Mouse (Mus musculus) urinary bladder, postnatal 14 days (tissue): ENCODE measurements around the gene Mef2d.

Experiments
- DNase-seq: peaks from one replicate; pipeline ENCODE4 v3.0.0; 2021; ENCODE audit warnings: low spot score

Mef2d gene

DNA sequence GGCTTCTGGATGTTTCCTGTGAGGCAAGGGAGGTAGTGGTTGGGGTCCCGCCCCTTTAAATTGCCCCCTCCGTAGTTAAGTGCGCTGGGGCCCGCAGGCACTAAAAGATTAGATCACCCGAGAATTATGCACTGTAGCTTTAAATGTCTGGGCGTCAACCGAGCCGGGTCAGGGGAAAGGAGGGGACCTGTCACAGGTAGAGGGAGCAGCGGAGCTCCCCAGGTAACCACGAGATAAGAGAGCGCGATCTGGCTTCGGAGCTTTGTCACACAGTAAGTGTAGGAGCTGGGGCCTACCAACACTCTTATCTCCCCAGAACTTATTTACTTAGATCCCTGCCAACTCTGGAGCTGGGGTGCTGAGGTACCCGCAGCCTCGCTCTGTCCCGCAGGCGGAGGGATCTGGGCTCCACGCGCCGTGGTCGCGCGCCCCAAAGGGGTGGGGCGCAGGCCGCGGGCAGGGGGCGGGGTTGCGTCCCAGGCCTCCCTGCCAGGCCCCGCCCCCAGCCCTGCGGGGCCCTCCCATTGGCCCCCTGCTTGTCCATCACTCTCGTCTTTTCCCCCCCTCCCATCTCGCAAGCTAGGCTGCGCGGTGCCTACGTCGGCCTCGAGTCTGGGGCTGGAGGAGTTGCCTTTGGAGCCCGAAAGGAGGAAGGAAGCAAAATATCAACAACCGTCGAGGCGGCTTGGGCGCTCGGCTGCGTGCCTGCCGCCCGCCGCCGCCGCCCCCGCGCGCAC, at the start of gene Mef2d:
Mef2d (plus strand) TSS at position 586 of the 737 bp plus-strand sequence.
- DNase-seq = peak; percentile 95

DNA sequence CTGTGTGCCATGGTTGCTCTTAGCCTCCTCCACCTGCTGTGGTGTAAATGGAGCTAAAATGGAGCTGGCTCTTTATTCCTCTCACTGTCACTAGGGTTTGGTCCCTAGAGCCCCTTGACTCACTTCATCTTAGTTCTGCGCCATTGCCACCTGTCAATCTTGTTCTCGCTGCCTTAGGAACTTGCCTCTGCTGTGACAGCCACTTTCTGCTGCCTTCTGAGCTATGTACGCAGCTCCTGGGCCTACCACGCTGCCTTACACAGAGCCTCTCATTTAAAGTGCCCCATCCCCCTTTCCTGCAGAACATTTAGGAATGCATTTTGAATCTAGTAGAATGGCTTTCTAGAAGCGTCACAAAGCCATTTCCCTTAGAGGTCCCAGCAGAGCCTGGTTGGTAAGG, 48.0 kb upstream of the Mef2d start:
- no peak for DNase-seq

DNA sequence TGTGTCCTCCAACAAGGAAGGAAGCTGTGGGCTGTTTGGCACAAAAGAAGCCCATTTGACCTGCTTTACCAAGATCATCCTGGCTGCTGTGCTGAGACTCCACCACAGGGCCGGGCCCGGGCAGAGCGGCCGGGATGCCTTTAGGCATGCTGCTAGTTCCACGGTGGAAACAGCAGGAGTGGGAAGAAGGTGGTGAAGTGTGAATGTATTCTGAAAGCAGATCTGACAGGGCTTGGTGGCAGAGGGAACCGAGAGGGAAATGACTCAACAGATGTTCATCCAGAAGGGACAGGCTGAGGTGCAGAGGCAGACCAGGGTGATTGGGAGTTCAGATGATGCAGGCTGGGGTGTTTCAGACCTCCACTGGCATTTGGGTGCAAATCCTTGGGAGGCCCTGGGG, 44.5 kb upstream of the Mef2d start:
- no peak for DNase-seq

DNA sequence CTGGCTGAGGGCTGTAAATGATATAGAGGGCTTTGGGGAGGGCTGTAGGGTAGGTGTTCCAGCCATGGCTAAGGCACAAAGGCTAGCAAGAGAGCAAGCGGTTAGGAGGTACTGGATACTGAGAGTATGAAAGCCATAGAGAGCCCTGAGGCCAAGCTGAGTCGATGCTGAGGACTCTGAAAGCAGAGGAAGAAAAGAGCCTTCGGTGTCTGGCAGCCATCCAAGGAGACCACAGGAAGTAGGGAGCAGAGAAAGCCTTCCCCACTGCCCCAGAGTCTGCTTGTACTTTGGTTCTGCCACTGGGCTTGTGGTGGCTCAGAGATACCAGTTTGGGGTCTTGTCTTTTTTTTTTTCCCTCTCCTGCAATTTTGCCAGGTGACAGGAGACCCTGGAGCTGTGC, 41.9 kb upstream of the Mef2d start:
- no peak for DNase-seq

DNA sequence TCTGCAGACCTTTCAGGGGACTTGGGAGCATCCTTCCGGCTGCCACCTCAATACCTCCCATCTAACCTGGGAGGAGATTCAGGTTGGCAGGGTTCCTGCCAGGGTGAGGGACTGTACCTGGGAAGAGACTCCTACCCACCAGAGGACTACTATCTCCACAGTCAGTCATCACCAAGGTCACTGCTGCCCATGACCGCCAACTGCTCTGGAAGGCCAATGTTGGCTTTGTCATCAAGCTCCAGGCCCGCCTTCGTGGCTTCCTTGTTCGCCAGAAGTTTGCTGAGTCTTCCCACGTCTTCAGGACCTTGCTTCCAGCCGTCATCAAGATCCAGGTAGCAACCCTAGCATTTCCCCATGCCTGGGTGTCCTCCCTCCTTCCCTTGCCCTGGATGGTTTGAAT, 40.4 kb upstream of the Mef2d start:
- DNase-seq = no peak

DNA sequence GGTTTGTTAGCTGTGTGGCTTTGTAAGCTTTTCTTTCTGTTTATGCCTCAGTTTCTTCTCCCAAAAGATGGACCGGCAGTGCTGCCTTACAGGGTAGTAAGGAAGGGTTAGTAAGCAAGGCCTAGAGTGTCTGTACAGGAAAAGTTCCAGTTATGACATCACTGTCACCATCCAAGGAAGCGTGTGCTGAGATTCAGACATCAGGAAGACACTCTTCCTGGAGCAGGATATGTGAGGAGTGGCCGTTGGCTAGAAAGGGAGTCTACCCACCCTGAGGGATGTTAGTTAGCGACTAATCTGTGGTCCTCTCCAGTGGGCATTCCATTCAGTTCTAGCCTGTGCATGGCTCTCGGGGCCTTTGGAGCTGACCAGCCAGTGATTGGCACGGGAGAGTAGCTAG, 40.0 kb upstream of the Mef2d start:
- no peak for DNase-seq

DNA sequence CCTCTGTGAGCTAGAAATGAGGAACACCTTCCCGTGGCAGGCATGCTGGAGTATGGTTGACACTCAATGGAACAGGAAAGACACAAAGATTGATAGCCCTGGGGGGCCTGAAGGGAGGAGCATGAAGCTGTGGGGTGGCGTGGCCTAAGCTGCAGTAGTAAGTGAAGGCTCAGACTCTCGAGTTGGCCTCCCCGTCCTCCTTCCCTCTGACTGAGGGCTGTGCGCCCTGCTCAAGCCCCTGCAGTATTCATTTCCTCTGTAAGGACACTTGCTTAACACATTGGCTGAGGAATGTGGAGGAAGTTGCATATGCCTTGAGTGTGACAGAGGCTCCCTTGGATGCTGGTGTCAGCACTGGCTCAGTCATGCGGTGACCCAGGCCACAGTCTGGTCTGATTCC, 39.6 kb upstream of the Mef2d start:
- DNase-seq = no peak

- no peak for DNase-seq
Measured at GRCm38 (mm10) chr3:88106126-88106525, 36.0 kb upstream of the Mef2d start.

DNA sequence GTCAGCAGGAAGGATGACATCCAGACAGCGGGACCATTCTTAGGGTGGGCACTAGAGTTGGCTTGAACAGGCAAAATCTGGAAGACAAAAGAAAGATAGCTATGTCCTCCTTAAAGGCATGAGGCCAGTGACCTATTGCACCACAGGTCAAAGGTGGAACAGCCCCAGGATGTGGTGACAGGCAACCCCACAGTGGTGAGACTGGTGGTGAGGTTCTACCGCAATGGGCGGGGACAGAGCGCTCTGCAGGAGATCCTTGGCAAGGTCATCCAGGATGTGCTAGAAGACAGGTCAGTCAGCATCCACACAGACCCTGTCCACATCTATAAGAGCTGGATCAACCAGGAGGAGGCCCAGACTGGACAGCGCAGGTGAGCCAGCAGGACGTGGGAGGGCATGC, 33.0 kb upstream of the Mef2d start:
- no peak for DNase-seq

DNA sequence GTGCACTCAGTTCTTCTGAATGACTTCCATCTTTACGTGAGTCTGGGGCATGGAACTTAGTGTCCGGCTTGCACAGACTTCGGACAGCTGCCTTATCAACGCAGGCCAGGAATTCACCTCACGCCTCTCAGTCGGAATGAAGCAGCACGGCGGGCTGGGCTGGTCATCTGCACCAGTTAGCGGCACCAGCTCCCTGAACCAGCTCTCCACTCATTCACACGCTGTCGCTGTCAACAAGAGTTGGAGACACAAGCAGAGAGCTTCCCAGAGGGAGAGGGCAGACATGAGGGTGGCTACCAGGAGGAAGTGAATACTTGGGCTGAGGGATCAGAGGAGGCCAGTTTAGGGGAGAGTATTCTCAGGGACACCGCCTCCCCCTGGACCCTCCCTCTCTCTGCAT, 27.8 kb upstream of the Mef2d start:
- DNase-seq = no peak

- no peak for DNase-seq
Measured at GRCm38 (mm10) chr3:88120117-88120651, 22.0 kb upstream of the Mef2d start.

- no peak for DNase-seq
Measured at GRCm38 (mm10) chr3:88121164-88122131, 20.7 kb upstream of the Mef2d start.

DNA sequence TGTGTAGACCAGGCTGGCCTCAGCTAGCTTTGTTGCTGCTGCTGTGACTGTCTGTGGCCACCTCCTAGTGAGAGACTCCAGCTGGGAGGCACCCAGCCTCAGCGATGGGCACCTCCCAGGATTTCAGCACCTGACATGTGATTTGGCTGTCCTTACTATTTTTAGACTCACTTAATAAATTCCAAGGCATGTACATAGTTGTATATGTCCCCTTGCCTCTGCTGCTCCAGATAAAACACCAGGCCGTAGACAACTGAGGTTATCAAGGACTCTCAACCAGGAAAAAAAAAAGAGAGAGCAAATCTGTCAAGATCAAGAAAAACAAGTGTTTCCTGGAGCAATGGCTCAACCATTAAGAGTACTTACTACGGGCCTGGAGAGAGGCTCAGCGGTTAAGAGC, 17.0 kb upstream of the Mef2d start:
- DNase-seq = no peak

DNA sequence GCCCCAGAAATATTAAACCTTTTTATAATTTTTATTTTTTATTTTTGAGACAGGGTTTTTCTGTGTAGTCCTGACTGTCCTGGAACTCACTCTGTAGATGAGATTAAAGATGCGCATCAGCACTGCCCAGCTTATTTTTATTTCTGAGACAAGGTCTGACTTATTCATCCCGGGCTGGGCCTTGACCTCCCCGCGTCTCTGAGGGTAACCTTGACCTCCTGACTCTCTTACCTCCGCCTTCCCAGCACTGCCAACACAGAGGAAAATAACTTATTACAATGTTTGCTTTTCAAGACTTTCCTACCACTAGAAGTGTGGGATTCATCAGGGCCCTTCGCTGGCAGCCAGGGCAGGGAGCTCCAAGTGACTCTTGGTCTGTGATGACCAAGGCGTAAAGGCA, 16.0 kb upstream of the Mef2d start:
- DNase-seq = no peak

DNA sequence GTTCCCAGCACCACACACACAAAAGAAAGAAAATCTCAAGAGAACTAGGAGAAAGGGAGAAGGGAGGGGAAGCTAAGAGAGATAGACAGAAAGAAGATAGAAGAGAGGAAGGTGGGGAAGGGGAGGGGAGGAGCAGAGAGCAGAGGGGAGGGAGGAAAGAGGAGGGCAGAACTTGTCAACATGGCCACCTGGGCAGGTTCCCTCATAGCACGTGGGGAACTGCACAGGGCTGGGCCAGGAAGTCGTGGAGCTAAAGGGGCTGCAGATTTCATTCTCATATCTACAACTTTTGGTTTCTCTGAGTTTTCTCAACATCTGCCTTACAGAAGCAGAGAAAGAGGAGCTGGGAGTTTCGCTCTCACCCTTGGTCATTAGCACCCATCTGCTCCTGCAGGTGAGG, 14.5 kb upstream of the Mef2d start:
- DNase-seq = no peak

- no peak for DNase-seq
Measured at GRCm38 (mm10) chr3:88128056-88128455, 14.1 kb upstream of the Mef2d start.

GRCm38 (mm10) chr3:88129006-88129405, 13.2 kb upstream of the Mef2d start:
- no peak for DNase-seq

GRCm38 (mm10) chr3:88131071-88131470, 11.1 kb upstream of the Mef2d start:
- no peak for DNase-seq

GRCm38 (mm10) chr3:88132492-88132891, 9.7 kb upstream of the Mef2d start:
- DNase-seq = no peak

GRCm38 (mm10) chr3:88133187-88133771, 8.9 kb upstream of the Mef2d start:
- DNase-seq = no peak

- no peak for DNase-seq
Measured at GRCm38 (mm10) chr3:88136346-88136745, 5.8 kb upstream of the Mef2d start.

DNA sequence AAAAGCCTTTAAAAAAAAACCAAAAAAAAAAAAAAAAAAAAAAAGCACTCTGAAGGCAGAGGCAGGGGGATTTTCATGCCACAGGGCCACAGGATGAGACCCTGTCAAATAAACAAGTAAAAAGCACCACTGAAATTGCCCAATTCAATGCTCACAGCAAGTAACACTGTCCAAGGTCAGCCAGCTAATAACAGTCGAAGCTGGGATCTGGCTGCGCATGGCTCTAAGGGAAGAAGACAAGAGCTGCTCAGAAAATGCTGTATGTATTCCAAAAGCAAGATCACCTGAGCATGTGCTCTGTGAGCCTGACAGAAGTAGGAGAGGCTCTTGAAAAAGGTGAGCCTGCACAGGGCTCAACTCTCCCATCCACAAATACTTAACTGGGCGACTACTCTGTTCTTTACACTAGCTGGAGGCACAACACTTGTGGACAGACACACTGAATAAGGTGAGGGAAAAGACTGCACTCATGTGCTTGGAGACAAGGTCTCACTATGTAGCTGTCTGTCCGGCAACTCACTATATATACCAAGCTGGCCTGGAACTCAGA, 5.2 kb upstream of the Mef2d start:
- DNase-seq = no peak
